Mouse (Mus musculus) layer of hippocampus, adult 2 months (tissue): ENCODE data around the gene Gpank1. TPM values are rescaled to one million over a fixed set of nuclear protein-coding genes. Genes with fewer than 3 reads are reported as not detected.

Experiments
- DNase-seq, 2 experiments: peaks; one replicate each; pipeline ENCODE4 v3.0.0; 2022; ENCODE audit warnings: low spot score in 2 of 2
- H3K27ac ChIP-seq: fragments of 200-600 bp; 2 replicates; pipeline ENCODE4 v1.8.1; 2022
- H3K4me3 ChIP-seq: fragments of 200-600 bp; 2 replicates; pipeline ENCODE4 v1.8.1; 2022; ENCODE audit warnings: mild to moderate bottlenecking
- CTCF ChIP-seq: fragments of 200-600 bp; conservative IDR thresholded peaks from 2 replicates; pipeline ENCODE4 v1.8.1; 2022; ENCODE audit warnings: antibody characterized with exemption, mild to moderate bottlenecking, moderate library complexity
- total RNA-seq, 2 experiments: library from RNA; stranded (reverse); gene quantifications; 2 replicates each; pipeline ENCODE4 v1.2.3; 2021

The Gpank1 gene
- total RNA-seq, 2 experiments from 2014 or later, result 15.0 to 15.9 TPM

DNA sequence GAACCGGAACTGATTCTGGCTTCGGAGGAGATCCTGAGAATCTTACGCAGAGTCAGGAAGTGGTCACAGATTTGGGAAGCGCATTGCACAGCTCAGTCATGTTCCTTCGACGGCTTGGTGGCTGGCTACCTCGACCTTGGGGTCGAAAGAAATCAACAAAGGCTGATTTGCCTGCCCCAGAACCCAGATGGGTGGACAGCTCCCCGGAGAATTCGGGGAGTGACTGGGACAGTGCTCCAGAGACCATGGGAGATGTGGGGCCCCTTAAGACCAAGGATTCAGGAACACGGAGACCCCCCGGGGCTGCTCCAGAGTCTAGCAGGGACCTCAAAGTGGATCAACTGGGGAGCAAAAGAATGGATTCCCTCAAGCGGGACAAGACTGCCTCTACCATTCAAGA, 5.8 kb downstream of the Gpank1 start:
- peak overlapping the region; percentile 74 for H3K4me3 ChIP-seq
- no peak for TF ChIP-seq CTCF
- DNase-seq, result no peak
- H3K27ac ChIP-seq, result peak overlapping the region; percentile 92; the same call in 1 of the 2 replicates

DNA sequence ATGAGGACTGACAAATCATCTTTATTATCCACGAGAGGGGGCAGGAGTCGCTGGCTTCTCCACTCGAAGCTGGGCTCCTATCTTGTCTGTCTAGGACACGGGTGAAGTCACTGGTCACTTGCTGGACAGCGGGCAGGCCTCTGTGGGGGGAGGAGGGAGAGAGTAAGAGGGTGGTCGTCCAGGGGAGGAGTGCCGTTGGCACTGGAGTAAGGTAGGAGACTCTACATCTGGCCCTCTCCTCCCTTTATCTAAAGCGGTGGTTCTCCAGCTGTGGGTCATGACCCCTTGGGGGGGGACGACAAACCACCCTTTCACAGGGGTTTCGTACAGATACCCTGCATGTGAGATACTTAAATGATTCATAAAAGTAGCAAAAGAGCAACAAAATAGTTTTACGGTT, 7.7 kb downstream of the Gpank1 start:
- TF ChIP-seq CTCF, result no peak
- Histone ChIP-seq H3K27ac (no peak overlapping the region), H3K4me3 (no peak overlapping the region)
- DNase-seq, result no peak

DNA sequence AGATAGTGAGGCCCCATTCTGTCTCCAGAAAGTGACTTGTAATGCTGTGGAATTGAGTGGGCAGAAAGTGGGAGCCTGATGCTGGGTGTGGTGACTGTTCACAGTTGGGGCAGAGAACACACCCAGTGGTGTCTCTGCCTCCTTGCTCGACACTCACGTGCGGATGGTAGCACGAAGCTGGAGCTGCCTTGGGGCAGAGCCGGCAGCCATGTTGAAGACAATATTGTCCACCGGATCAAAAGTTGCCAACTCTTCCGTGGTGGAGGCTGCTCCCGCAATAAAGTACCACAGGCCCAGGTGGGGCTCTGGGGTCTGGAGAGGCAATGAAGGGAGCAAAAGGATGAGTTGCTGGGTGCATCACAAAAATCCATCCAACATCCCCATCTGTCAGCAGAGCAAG, 9.8 kb downstream of the Gpank1 start:
- TF ChIP-seq CTCF, result no peak
- DNase-seq, result no peak
- Histone ChIP-seq H3K27ac (no peak overlapping the region), H3K4me3 (no peak overlapping the region)

DNA sequence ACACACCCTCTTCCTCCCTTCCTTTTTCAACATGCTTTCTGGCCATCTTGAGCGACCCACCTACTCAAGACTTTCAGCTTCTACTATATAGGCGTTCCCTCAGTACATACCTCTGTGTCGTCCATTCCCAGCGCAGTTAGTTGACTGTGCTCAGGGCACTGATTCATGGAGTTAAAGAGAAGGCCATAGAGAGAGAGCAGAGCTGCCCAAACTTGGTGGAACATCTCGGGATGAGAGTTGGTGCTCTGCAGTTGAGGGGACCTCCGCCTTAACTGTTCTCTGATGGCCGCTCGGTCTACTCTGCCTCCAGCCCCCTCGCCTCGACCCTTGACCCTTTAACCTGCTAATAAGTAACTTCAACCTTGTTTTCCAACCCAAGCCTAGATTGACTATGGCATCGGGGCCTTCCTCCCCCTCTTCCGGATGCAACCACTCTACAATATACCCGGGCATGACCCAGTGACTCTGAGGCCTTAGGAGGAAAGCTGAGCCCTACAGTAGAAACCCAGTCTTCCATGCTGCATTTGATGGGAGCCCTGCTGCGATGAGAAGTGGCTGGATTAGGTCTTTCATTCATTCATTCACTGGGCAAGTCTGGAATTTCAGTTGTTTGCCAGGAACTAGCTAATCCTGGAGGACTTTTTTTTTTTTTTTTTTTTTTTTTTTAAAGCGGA, 10.4 kb downstream of the Gpank1 start, which contains the start of gene Apom:
Apom (minus strand) TSS at position 551 of the 674 bp plus-strand sequence.
- H3K27ac ChIP-seq, result no peak within 1 kb of the TSS
- TF ChIP-seq CTCF, result no peak
- no peak for DNase-seq
- H3K4me3 ChIP-seq, result no peak within 1 kb of the TSS

DNA sequence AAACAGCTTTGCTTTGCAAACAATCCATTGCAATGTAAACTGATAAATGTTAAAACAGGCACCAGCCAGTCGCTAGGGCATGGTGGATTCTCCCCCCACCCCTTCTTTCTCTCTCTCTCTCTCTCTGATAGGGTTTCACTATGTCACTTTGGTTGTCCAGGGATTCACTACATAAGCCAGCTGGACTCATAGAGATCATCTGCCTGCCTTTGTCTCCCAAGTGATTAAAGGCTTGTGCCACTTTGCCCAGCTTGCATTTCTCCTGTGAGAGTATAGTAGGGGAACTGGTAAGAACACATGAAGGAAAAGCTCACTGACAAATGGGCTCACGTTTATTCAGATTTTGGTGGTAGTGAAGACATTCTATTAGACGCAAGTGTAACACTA, 10.9 kb downstream of the Gpank1 start:
- TF ChIP-seq CTCF, result no peak

DNA sequence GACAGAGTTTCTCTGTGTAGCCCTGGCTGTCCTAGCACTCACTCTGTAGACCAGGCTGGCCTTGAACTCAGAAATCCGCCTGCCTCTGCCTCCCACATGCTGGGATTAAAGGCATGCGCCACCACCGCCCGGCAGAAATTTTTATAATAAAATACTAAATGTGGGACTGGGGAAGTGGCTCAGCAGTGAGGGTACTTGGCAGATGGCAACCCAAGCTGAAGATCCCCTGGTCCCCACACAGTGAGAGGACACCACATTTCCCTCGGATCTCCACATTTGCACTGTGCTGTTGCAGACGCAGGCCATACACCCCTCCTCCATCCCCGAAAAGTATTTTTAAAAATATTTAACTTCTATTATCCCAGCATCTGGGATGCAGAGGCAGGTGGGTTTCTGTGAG, 12.3 kb downstream of the Gpank1 start:
- no peak for TF ChIP-seq CTCF
- DNase-seq, result no peak
- Histone ChIP-seq H3K27ac (no peak overlapping the region), H3K4me3 (no peak overlapping the region)

More for the DNA sequence above, 10.9 kb downstream of the Gpank1 start:
- Histone ChIP-seq H3K4me3 (no peak overlapping the region), H3K27ac (no peak overlapping the region)
- DNase-seq, result no peak

DNA sequence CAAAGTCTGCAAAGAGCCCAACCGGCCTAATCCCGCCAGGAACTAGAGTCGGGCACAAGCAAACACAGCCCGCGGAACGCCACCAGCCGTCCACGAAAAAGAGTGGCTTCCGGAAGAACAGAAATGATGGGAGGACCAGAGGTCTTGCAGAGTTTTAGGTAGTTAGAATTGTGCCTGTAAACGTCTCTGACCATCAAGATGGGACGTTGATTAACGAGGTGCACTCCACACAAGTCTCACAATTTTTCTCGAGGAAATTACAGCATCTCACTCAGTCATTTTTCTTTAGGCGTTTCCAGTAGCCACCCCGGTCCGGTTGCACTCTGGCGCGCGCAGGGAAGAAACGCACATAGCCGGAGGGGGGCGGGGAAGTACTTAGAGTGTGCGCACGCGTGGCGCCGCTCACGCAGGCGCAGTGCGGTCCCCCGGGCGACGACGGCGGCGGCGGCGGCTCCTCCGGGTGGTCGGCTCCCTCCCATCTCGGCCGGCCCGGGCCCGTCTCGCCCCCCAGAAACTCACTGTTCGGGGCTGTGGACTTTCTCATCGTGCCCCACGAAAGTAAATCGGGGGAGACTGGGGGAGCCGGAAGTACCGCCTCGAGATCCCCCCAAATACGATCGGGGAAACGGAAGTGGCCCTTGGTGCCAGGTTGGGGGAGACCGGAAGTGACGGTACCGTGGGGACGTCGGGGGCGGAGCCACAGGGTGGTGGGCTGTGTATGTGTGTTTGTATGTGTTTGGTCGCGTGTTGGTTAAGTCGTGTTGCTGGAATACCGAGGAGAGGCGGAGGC, 13.7 kb downstream of the Gpank1 start, which contains the start of gene Bag6:
Bag6 (plus strand) TSS at position 378 of the 790 bp plus-strand sequence.
- DNase-seq, result peak; percentile 94 to 95
- TF ChIP-seq CTCF, result peak; percentile 2; the same call in 1 of the 2 replicates
- peak within 1 kb of the TSS; percentile 97 for H3K4me3 ChIP-seq
- peak within 1 kb of the TSS; percentile 100 for H3K27ac ChIP-seq

DNA sequence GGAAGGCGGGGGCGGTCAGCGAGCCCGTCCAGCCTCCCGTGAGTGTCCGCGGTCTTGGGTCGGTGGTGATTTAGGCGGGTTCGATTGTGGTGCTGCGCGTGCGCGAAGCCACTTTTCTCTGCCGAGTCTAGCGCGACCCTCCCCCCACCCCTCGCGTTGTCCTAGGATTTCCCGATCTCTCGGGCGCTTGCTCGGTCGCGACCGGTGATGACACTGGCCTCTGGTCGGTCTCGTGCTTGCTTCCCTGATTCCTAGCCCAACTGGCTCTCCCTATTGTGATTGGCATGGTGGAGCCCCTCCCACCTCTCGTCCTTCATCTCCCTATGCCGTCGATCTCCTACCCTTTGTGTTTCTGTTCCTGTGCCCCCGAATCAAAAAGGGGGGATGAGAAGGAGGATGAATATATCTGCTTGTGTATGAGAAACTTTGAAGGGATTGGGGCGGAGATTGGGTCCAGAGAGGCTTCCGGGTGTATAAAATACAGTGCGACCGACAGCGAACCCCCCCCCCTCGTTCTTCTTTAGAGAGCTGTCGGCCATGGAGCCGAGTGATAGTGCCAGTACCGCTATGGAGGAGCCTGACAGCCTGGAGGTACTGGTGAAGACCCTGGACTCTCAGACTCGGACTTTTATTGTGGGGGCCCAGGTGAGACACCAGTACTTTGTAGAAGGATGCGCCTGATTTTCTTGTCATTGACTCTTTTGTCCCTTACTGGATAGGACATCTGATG, 14.5 kb downstream of the Gpank1 start:
- peak overlapping the region; percentile 100 for H3K27ac ChIP-seq
- DNase-seq, result peak in 1 of 2 experiments; percentile 45
- peak overlapping the region; percentile 97 for H3K4me3 ChIP-seq
- TF ChIP-seq CTCF, result no peak

DNA sequence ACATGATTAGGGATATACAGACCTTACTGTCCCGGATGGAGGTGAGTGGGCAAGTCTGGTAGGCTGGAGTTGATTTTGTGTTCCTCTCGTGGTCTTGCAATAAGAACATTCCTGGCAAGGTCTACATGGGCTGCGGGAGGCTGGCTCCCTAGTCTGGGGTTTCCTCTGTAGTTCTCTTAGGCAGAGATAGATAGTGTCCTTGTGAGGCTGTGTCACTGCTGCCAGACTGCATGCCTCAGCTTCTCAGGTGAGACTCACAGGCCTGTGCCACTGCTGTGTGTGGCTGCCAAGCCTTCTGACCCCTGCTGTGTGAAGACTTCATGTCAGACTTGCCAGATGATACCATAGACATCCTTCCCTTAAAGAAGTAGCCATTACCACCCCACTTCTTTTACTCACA, 18.0 kb downstream of the Gpank1 start:
- TF ChIP-seq CTCF, result no peak
- no peak overlapping the region for H3K4me3 ChIP-seq
- H3K27ac ChIP-seq, result no peak overlapping the region
- DNase-seq, result no peak

DNA sequence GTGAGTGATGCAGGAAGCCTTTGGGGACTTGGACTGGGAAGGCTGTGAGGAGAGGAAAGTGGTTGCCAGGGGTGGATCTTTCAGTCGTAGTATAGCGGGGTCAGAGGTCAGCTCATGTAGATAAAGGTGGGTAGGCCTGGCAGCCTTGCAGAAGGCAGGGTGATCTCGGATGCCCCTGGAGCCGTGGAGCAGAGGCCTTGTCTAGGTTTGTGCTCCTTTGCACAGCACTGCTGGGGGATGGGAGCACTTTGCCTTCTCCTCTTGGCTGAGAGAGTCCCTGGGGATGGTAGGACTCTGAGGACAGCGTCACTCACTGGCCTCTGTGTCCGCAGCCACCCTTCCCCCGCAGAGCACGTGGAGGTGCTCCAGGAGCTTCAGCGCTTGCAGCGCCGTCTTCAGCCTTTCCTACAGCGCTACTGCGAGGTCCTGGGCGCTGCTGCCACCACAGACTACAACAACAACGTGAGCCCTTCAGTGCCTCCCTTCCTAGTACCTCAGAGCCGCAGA, 19.3 kb downstream of the Gpank1 start:
- Histone ChIP-seq H3K4me3 (no peak overlapping the region), H3K27ac (no peak overlapping the region)
- no peak for TF ChIP-seq CTCF
- no peak for DNase-seq

DNA sequence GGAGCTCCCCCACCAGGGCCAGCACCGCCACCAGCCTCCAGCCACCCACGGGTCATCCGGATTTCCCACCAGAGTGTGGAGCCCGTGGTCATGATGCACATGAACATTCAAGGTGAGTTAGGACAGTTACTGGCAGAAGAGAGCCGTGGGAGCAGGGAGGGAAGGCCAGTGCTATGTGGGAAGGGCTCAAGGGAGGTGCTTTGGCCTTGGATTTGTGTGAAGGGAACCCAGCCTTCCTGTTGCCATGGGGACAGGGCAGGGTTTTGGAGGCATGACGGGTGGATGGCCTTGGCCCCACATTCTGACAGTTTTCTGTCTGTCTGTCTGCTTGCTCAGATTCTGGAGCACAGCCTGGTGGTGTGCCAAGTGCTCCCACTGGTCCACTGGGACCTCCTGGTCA, 20.7 kb downstream of the Gpank1 start:
- H3K27ac ChIP-seq, result no peak overlapping the region
- DNase-seq, result no peak
- H3K4me3 ChIP-seq, result no peak overlapping the region
- TF ChIP-seq CTCF, result no peak

DNA sequence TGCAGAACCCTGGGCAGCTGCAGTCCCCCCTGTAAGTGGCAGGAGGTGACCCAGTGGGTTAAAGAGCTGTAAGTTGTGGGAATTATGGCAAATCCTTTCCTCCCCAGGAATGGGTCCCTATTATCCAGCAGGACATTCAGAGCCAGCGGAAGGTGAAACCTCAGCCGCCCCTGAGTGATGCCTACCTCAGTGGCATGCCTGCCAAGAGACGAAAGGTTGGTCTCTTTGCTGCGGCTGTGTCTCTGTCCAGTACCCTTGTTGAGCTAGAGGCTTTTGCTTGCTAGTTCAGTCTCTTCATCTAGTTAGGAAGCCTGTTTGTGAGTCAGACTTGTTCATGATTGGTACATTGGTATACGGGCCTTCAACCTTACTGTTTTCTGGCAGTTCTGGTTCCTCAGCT, 24.9 kb downstream of the Gpank1 start:
- no peak for DNase-seq
- Histone ChIP-seq H3K4me3 (no peak overlapping the region), H3K27ac (no peak overlapping the region)
- no peak for TF ChIP-seq CTCF

DNA sequence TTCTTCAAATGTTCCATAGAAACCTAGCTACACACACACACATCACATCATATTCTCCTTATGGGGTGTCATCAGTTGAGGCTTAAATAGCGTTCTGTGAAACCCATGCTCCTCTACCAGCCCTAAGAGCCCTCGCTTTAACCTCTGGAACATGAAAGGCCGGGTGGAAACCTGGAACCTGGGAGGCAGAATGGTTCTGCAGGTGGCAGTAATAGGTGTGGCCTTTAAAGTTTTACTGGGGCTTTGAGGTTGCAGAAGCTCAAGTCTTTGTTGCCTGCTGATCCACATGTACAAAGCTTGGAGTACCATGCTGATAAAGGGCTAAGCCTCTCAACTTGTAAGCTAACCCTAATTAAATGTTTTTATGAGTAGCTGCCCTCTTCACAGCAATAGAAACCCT, 26.1 kb downstream of the Gpank1 start:
- no peak for DNase-seq
- TF ChIP-seq CTCF, result no peak
- no peak overlapping the region for H3K27ac ChIP-seq
- H3K4me3 ChIP-seq, result no peak overlapping the region
